Mouse (Mus musculus) lung, adult 18-20 months (tissue): ENCODE measurements around the gene Tfap2e.

Source experiments
- DNase-seq, 2 experiments: peaks; one replicate each; pipeline ENCODE4 v3.0.0; 2022; ENCODE audit warnings: mixed read lengths in 2 of 2

Tfap2e gene

GRCm38 (mm10) chr4:126751556-126752023 lies 15.6 kb upstream of the Tfap2e start:
- no peak for DNase-seq

- no peak for DNase-seq
Measured at GRCm38 (mm10) chr4:126750863-126751555, 15.0 kb upstream of the Tfap2e start.

- DNase-seq: no peak
Measured at GRCm38 (mm10) chr4:126750046-126750683, 14.1 kb upstream of the Tfap2e start.

GRCm38 (mm10) chr4:126749553-126749952 lies 13.5 kb upstream of the Tfap2e start:
- DNase-seq: no peak

- no peak for DNase-seq
Measured at GRCm38 (mm10) chr4:126748381-126748780, 12.3 kb upstream of the Tfap2e start.

- no peak for DNase-seq
Measured at GRCm38 (mm10) chr4:126746194-126746840, 10.3 kb upstream of the Tfap2e start.

GRCm38 (mm10) chr4:126745506-126746193 lies 9.6 kb upstream of the Tfap2e start:
- DNase-seq: peak in 1 of 2 experiments; percentile 36

GRCm38 (mm10) chr4:126744831-126745230 lies 8.8 kb upstream of the Tfap2e start:
- no peak for DNase-seq

GRCm38 (mm10) chr4:126743713-126744112 lies 7.7 kb upstream of the Tfap2e start:
- DNase-seq: no peak

GRCm38 (mm10) chr4:126742976-126743375 lies 6.9 kb upstream of the Tfap2e start:
- DNase-seq: no peak

GRCm38 (mm10) chr4:126741448-126741847 lies 5.4 kb upstream of the Tfap2e start:
- peak; percentile 70 to 77 for DNase-seq

GRCm38 (mm10) chr4:126739966-126740676 lies 4.1 kb upstream of the Tfap2e start:
- DNase-seq: no peak

- DNase-seq: no peak
Measured at GRCm38 (mm10) chr4:126735382-126736000, 549 bp downstream of the Tfap2e start.

GRCm38 (mm10) chr4:126734700-126735381 lies 1.2 kb downstream of the Tfap2e start:
- DNase-seq: no peak

GRCm38 (mm10) chr4:126734001-126734603 lies 1.9 kb downstream of the Tfap2e start:
- no peak for DNase-seq

GRCm38 (mm10) chr4:126732531-126733380 lies 3.3 kb downstream of the Tfap2e start:
- no peak for DNase-seq

GRCm38 (mm10) chr4:126732111-126732510 lies 3.9 kb downstream of the Tfap2e start:
- DNase-seq: no peak

GRCm38 (mm10) chr4:126707439-126707826 lies 28.6 kb downstream of the Tfap2e start:
- no peak for DNase-seq

GRCm38 (mm10) chr4:126706630-126707438 lies 29.2 kb downstream of the Tfap2e start:
- no peak for DNase-seq
